Mouse (Mus musculus) urinary bladder, postnatal 36 days (tissue): ENCODE results near the gene Mthfd1.
"Not testable (repeated sequence)": the region's sequence is repeated elsewhere in the genome, so short reads cannot be mapped to it uniquely, and the experiment has no call there.

Experiments used
- DNase-seq, 2 experiments: peaks; one replicate each; pipeline ENCODE4 v3.0.0; 2022; ENCODE audit warnings: low spot score in 2 of 2, mixed read lengths in 1 of 2

Mthfd1 gene

GRCm38 (mm10) chr12:76254725-76255498 is at the start of gene Mthfd1:
TSS of gene Mthfd1 (plus strand) at chr12:76255298.
- peak; percentile 81 to 92 for DNase-seq

- DNase-seq: no peak
Observed at GRCm38 (mm10) chr12:76209429-76209974, 45.6 kb upstream of the Mthfd1 start.

- DNase-seq: no peak
Observed at GRCm38 (mm10) chr12:76215121-76215520, 40.0 kb upstream of the Mthfd1 start.

GRCm38 (mm10) chr12:76216716-76217115 is 38.4 kb upstream of the Mthfd1 start:
- DNase-seq: no peak

DNA sequence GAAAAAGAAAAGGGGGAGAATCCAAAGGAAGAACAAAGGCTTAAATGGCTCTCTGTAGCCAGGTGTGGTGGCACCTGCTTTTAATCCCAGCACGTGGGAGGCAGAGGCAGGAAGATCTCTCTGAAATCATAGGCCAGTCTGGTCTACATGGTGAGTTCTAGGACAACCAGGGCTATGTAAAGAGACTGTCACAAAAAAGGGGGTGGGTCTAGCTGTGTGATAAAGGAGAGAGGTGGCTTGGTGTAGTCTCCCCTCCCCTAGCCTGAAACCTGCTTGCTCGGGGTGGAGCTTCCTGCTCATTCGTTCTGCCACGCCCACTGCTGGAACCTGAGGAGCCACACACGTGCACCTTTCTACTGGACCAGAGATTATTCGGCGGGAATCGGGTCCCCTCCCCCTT is 33.0 kb upstream of the Mthfd1 start:
- not testable (repeated sequence) for DNase-seq

DNA sequence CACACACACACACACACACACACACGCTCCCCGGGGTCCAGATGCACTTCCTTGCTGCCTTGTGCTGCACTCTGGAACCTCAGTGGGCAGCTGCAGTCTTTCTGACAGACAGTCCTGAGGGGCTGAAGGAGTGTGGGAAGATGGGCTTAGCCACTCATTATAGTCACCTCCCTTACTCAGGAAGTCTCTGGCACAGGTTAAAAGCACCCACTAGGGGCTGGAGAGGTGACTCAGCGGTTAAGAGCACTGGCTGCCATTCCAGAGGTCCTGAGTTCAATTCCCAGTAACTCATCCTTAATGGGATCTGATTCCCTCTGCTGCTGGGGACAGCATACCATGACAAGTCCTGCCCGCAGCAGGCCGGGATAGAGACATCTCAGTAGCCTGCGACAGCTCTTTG is 24.5 kb upstream of the Mthfd1 start:
- no peak for DNase-seq

- no peak for DNase-seq
Observed at GRCm38 (mm10) chr12:76235253-76235652, 19.8 kb upstream of the Mthfd1 start.

- DNase-seq: no peak
Observed at GRCm38 (mm10) chr12:76239145-76239838, 15.8 kb upstream of the Mthfd1 start.

GRCm38 (mm10) chr12:76239839-76240571 is 15.1 kb upstream of the Mthfd1 start:
- DNase-seq: no peak

- DNase-seq: no peak
Observed at GRCm38 (mm10) chr12:76240670-76241069, 14.4 kb upstream of the Mthfd1 start.

GRCm38 (mm10) chr12:76241084-76241483 is 14.0 kb upstream of the Mthfd1 start:
- DNase-seq: no peak

DNA sequence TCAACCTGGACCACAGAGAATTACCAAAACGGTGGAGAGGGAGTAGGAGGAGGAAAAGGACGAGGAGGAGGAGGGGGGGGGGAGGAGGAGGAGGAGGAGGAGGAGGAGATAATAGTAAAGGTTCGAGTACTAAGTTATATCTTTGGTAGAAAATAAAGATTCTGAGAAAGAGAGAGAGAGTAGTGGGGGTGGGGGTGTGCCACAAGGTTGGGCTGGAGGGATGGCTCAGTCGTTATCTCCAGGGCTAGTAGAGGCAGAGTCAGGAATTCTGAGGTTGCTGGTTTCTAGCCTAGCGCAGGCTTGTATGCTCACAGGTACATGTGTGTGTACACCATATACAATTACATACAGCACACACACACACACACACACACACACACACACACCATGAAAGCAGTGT is 13.3 kb upstream of the Mthfd1 start:
- DNase-seq: no peak

DNA sequence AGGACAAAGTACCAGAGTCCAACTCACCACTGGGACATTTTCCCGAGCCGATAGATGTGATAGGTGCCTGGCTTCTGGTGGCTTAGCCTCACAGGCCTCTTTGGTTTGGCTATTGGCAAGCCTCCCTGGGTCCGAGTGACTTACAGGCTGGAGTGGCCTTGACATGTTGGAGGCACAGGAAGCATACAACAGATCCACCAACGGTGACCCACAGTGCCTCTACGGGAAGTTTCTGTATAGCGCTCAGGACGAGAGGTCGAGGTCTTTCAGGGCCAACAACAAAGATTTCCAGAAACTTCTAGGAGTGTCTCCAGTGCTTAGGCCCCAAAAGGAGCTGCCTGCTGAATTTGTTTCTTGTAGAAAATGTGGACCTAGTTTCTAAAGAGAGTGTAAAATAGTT is 10.1 kb upstream of the Mthfd1 start:
- no peak for DNase-seq

- DNase-seq: no peak
Observed at GRCm38 (mm10) chr12:76246646-76247045, 8.5 kb upstream of the Mthfd1 start, which contains the start of gene Tex21. TSS of gene Tex21 (minus strand) at chr12:76246746.

GRCm38 (mm10) chr12:76253090-76253489 is 2.0 kb upstream of the Mthfd1 start:
- DNase-seq: no peak

- DNase-seq: no peak
Observed at GRCm38 (mm10) chr12:76253591-76253990, 1.5 kb upstream of the Mthfd1 start.

DNA sequence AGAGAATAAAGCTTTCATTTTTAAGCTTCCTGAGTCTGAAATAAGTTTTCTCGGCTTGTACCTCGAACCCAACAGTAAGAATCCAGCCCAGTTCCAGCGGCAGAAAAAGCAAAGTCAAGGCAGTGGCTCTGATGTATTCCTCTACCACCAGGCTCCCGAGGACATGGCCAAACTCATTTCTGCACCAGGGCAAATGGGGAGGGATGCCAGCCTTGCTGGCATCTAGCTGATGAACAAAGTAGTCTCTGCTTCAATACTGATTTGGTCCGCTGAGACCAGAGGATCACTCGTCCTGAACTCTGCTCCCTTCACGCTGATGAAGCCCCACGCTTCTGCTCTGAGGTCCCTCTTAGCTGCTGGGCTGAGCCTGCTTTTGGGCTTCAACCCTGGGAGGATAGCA is 1.1 kb upstream of the Mthfd1 start:
- DNase-seq: no peak

DNA sequence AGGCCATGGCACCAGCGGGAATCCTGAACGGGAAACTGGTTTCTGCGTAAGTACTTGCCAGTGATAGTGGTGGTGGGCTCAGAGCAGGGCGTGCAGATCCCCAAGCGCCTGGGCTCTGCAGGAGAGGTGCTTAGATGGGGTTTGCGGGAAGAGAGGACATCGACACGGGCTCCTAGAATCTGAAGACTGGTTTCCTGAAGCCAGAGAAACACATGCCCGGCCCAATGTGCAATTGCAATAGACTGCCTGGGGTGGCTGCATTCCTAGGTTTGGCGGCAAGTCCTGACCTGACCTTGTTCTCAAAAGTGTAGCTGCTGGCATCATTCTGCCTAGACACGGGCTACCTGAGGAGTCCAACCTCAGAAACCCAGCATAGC is 389 bp downstream of the Mthfd1 start:
- peak; percentile 33 to 53 for DNase-seq

DNA sequence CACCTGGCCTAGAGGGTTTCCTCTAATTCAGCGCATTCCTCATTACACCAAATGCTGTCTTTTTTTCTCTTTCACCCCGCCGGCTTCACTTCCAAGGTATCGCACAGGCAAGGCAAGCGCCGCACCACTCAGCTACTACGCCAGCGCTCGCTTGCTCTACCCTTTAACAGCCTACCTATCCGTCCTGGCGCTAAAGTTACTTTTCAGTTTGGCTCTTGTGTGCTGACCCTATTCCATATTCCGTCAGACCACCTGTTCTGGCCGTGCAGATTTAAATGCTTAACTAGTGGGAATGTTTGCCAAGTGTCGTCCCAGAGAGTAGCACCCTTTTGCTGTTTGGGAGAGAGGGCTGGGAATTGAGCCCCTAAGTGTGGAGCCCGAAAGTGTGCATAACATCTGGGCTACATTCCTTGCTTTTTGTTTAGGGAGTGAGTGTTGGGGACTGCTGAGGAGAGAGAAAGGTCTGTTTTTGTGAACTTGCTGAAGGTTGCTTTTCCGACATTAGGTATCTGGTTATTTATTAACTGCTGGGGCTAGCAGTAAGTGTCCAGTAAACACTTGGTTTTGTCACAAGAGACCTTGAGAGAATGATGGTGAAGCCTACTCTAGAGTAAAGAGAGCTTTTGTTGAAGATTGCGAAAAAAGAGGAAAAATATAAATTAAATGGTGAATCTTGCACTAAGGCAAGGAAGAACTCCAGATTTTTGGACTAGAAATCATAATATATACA is 1.2 kb downstream of the Mthfd1 start:
- DNase-seq: no peak

DNA sequence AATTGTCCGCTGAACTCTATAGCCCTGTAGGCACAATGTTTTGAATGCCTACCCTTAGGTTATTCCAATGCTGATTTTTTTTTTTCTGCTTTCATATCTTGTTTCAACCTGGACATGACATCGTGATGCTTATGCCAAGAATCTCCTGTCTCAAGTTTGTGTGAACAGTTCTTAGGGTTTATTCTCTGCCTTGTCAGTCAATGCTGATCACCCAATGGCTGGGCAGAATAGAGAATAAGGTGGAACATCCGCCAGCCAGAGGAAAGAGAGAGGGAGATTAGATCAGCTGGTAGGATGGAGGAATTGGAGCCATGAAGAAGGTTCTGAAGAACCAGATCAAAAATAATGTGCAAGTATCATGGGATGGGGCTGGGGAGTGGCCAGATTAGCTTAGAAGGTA is 5.6 kb downstream of the Mthfd1 start:
- no peak for DNase-seq

- no peak for DNase-seq
Observed at GRCm38 (mm10) chr12:76261556-76261955, 6.5 kb downstream of the Mthfd1 start.

- no peak for DNase-seq
Observed at GRCm38 (mm10) chr12:76262918-76263317, 7.8 kb downstream of the Mthfd1 start.
